Mouse (Mus musculus): ENCODE results near the gene Olfr1410.

Gene Olfr1410

DNA sequence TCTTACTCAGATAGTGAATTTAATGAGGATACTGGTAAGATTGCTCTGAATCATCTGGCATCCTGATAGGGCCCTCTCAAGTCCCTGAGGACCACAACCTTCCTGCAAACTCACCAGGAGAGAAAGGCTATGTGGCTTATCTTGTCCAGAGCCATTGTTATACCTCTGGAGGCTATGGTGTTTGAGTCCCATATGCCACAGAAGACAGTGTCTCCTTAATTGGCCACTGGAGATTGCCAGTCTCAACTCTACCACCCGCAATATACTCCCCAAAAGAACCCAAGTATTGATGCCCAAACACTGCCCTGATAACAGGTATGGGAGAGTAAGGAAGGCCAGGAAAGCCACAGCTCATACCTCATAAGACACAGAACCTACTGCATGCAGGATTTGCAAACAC, at the start of gene Olfr1410:
Gene Olfr1410 (plus strand): TSS at position 301 of the 400 bp plus-strand sequence.
- DNase-seq = no peak

GRCm38 (mm10) chr1:92571022-92571421, 34.6 kb upstream of the Olfr1410 start, which contains the start of gene Olfr1413:
Olfr1413 (plus strand) TSS chr1:92571322.
- no peak for DNase-seq

DNA sequence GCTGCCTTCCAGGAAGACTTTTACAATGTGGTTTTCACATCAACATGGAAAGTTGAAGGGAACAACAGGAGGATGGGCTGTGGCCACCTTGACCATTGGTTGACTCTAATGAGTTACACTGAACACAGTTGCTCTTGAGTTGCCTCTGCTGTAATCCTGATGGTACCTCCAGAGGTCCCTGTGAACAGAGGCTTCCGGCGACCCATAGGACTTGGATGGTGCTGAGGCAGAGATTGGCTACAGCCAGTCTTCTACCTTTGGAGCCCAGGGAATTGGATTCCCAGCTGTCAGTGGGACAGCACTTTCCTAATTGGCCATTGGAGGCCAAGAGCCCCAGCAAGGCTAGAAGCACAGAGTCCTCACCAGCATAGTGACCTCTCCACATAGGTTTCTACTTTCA, 20.1 kb upstream of the Olfr1410 start, which contains the start of gene Olfr1412:
Gene Olfr1412 (plus strand): TSS at position 301 of the 400 bp plus-strand sequence.
- DNase-seq = no peak

GRCm38 (mm10) chr1:92594111-92594510, 11.5 kb upstream of the Olfr1410 start, which contains the start of gene Olfr1411:
Olfr1411 (plus strand) TSS chr1:92594411.
- no peak for DNase-seq

DNA sequence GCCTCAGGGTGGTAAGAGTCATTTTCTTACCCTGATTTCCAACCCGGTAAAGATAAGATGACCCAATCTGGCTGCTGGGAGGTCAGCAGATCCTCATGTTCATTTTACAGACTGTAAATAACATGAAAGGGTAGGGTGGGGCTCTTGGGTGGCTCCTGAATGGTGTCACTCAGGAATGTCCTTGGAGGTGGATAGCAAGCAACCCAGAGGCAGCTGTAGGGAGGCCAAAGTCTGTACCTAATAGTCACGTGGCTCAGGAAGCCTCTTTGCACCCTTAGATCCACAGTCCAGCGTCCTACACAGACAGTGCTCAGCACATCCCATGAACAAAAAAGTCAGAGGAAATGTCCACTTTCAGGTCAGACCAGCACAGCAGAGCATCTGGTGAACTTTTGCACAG, 9.6 kb upstream of the Olfr1410 start:
- no peak for DNase-seq

DNA sequence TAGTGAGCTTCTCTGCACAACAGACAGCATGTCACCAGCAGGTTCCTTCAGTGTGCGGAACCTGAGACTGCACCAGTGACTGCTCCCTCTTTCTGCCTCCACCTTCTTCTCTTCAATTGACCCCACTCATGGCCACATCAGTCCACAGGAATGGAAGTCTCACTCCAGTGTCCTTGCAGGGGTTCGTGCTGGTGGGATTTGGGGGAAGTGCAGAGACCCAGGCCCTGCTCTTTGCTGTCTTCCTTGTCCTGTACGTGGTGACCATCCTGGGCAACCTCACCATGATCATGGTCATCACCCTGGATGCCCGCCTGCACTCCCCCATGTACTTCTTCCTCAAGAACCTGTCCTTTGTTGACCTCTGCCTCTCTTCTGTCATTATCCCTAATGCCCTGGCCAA, 2.1 kb downstream of the Olfr1410 start:
- no peak for DNase-seq

GRCm38 (mm10) chr1:92611008-92611407, 5.4 kb downstream of the Olfr1410 start:
- peak; percentile 57 to 73 for DNase-seq

- no peak for DNase-seq
Observed at GRCm38 (mm10) chr1:92613175-92613574, 7.6 kb downstream of the Olfr1410 start.

DNA sequence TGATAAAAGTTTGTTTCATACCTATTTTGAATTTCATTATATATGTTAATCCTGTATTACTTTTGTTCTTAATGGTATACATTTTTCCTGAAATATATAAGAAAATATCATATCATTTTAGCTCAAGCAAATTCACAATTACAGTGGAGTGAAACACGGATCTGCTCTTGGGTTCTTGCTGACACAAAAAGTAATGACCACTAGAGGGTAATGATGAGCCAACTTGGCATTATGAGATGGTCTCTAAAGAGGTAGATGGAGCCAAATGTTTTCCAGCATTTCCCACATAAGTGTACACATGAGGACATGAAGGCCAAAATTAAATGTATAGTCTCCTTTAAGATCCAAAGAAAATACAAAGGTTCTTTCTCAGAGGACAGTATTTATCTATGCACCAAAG, 8.9 kb downstream of the Olfr1410 start:
- no peak for DNase-seq

GRCm38 (mm10) chr1:92616046-92616445, 10.5 kb downstream of the Olfr1410 start:
- DNase-seq = no peak

- DNase-seq = no peak
Observed at GRCm38 (mm10) chr1:92617488-92617887, 11.9 kb downstream of the Olfr1410 start, which contains the start of gene Olfr12. Olfr12 (plus strand) TSS chr1:92617788.

- DNase-seq = no peak
Observed at GRCm38 (mm10) chr1:92618360-92618759, 12.8 kb downstream of the Olfr1410 start.

- no peak for DNase-seq
Observed at GRCm38 (mm10) chr1:92628227-92628626, 22.6 kb downstream of the Olfr1410 start.

DNA sequence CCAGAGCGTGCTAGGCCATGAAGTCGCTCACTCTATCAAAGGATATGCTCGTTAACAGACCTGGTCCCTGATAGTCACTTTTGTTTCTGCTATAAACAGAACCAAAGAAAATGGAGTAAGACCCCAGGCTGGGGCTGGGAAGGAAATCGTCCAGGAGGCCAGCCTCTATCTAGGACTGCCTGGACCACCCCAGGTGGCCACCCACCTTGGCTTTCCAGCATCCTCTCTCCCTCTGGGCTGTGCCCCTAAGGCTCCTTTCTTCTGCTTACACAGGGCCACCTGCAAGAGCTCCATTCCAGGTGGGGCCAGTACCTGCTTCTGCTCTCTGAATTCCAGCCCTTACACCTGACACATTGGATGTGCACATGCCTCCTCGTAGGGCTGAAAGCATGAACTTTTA, 26.6 kb downstream of the Olfr1410 start:
- DNase-seq = no peak

DNA sequence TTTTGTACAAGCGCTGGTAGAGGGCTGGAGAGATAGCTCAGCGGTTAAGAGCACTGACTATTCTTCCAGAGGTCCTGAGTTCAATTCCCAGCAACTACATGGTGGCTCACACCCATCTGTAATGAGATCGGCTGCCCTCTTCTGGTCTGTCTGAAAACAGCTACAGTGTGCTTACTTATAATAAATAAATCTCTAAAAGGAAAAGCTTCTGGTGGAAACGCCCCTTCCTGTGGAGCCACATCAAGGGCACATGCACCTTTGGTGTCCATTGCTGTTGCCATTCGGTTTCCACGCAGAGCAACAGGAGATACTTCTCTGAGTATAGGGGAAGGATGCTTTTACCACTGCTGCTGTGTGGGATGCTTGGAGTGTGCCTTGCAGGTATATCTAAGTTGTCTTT, 27.4 kb downstream of the Olfr1410 start:
- no peak for DNase-seq

- DNase-seq = no peak
Observed at GRCm38 (mm10) chr1:92633726-92634125, 28.1 kb downstream of the Olfr1410 start.

DNA sequence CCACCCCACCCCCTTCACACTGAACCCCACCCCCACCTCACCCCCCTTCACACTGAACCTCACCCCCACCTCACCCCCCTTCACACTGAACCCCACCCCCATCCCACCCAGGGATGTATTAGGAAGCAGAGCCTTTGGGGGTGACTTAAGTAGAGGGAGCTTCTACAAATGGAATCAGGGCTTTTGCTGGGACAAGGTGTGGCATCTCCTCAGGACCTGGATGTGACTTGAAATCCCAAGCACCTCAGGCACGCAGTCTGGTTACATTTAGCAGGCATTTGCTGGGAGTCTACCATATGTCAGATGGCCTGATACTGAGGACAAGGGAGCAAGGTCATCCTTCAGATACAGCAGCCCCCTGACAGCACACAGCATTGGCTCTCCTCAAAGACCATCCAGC, 29.0 kb downstream of the Olfr1410 start:
- DNase-seq = no peak

DNA sequence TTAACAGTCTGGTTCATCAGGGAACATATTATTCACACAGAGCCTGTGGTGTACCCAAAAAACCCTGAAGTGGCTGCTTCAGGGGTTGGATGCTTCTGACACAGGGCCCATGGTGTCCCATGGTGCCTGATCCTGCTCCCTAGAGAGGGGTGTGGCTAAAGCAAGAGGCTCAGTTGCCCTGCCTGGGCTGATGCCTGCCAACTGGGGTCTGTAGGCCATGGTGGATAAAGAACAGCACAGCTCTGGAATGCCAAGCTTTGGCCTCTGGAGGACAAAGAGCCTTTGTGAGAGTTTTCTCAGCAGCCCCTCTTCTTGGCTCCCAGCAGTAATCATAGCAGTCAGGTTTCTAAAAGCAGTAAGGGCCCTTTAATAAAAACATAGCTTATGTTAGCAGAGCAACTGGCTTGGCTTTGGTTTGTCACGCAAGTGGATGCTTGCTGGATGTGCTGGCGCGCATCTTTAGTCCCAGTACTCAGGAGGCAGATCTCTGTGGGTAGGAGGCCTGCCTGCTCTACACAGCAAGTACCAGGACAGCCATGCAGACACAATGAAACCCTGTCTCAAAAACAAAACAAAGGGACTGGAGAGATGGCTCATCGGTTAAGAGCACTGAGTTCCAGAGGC, 29.5 kb downstream of the Olfr1410 start:
- DNase-seq = no peak

- no peak for DNase-seq
Observed at GRCm38 (mm10) chr1:92636015-92636414, 30.4 kb downstream of the Olfr1410 start.

- DNase-seq = no peak
Observed at GRCm38 (mm10) chr1:92636676-92637075, 31.1 kb downstream of the Olfr1410 start.

- no peak for DNase-seq
Observed at GRCm38 (mm10) chr1:92637501-92638172, 32.1 kb downstream of the Olfr1410 start.

DNA sequence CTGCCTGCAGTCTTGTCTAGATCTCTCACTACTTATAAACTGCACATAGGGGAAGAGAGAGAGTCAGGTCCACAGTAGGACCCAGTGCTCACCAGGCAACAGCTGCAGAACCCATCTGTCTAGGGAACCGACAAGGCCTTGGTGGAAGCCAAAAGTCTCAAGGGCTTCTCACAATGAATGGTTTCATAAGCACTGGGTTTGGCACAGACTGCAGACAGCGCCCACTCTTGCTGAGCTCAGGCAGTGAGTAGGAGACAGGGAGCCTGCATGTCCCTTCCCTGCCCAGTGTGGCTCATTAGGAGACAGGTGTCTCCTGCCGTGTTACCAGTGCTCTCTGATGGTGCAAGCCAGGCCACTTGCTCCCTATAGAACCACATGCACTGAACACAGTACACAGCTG, 32.6 kb downstream of the Olfr1410 start:
- DNase-seq = no peak

DNA sequence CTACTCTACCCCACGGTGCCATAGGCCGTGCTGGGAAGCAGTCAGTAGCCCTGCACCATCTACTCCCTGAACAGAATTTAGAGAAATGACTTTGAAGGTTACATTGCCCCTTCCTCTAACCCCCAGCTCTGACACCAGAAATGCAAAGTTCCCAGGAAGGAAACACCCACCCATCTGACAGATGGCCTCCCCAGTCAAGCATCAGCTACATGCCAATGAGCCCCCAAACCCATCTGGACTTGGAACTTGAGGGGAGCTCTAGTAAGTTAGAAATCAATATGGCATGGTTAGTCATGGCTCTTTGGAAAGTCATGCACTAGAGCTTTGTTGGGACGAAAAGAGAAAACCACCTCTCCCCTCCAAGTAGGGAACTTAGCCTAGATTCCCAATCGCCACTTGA, 33.2 kb downstream of the Olfr1410 start:
- no peak for DNase-seq

GRCm38 (mm10) chr1:92640393-92640792, 34.8 kb downstream of the Olfr1410 start:
- no peak for DNase-seq
